Mouse (Mus musculus) thymus, adult 2 months (tissue): ENCODE measurements around the gene Rph3al.
A peak's percentile ranks its signal among the peaks of the same experiment; 100 is the strongest.

Experiments used
- CTCF ChIP-seq: fragments of 200-500 bp; IDR thresholded peaks from 2 replicates; pipeline ENCODE4 v1.5.1; 2012; ENCODE audit warnings: mild to moderate bottlenecking, control low read depth, low read length, moderate library complexity, borderline replicate concordance; ENCODE audit not compliant: control insufficient read depth, poor library complexity, insufficient read depth; ENCODE audit errors: extremely low read depth
- POLR2A ChIP-seq: fragments of 200-500 bp; IDR thresholded peaks from 2 replicates; pipeline ENCODE4 v1.6.1; 2012; ENCODE audit warnings: mild to moderate bottlenecking, low read length, control low read depth, moderate library complexity; ENCODE audit not compliant: control insufficient read depth, poor library complexity, insufficient read depth; ENCODE audit errors: extremely low read depth

DNA sequence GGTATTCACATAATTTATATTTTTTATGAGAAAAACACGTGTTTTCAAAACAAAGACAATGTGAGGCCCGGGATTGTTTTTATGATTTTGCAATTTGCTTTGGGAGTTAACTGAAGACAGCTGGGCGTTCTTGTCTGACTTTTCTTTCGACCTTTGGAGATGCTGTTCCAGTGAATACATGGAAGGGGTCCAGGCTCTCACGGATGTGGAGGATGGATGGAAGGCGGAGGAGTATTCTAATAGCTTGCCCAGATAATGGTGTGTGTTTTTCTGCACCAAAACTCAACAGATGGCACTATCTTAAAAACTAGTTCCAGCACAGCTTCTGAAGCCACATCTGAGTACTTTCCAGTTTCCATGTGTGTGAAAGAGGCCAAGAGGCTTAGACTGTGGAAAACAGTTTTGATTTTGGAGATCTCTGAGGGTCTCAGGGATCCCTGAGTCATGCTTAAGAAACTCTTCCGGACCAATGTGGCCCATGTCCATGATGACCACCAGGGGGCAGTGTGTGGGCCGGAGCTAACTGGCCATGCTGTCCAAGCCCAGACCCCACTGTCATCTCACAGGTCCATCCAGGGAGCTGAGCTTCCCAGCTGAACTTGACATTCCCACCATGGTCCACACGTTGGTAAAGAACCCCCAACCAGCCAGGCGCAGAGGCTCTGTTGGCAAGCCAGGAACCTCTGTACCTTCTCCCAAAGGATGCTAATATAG, 25.1 kb downstream of the Rph3al start:
- TF ChIP-seq CTCF, result peak; percentile 96
- no peak for TF ChIP-seq POLR2A
